23 mouse cellular contexts compared by ENCODE assay signal in the genomic region with DNA sequence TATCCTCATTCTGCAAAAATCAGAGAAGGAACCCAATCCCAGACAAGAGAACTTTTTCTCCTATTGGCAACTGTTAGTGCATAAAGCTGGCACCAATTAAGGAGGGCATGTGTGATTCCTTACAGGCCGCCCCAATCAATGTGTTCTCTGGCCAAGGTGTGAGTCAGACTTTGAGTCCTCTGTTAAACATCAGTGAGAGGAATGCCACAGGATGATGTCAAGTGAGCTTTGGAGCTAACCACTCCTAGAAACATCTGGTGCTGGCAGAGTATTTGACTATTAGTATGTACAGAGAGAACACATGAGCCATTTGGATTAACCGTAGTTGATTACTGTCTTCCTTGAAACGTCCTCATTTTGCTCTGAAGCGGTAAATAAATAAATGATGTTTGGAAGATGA. TPM values are rescaled to one million over a fixed set of nuclear protein-coding genes. Genes with fewer than 3 reads are reported as not detected.
DNase-seq lines count a peak whose midpoint lies in the region; ATAC-seq and TF ChIP-seq lines count a peak whose summit lies in the region.
"Had no signal": no experiment of that assay in that cellular context is flagged by ENCODE, and none has a peak within 500 bp of the region (broad histone marks: within the 10 kb centered on the region; RNA-seq: fewer than 3 reads in every experiment).

No protein-coding gene starts in this region.

- DNase-seq in gastrocnemius, adult 2 months, result no peak
- DNase-seq in gastrocnemius, postnatal 4 days (ENCODE audit: low spot score in 2 of 2), result no peak
- DNase-seq in 3T3-L1 (ENCODE audit: low read depth, low spot score), result peak; percentile 91
- no peak for DNase-seq in layer of hippocampus, postnatal 10 days (ENCODE audit: low spot score in 2 of 2)
- DNase-seq: B cell, adult 2 months; cerebellum, adult 18-20 months; cerebellum, postnatal 36 days; kidney, adult 9 months; kidney, postnatal 36 days; lung, adult 18-20 months; lung, postnatal 14 days; midbrain, embryonic 14.5 days; thymus, adult 18-20 months; thymus, postnatal 4 days had no signal

- no peak overlapping the region for H3K9ac ChIP-seq in intestine, embryonic 16.5 days (ENCODE audit: low read depth, low read length)
- H3K9ac ChIP-seq in intestine, embryonic 15.5 days, result no peak overlapping the region
- H3K9ac ChIP-seq in intestine, postnatal 0 days (ENCODE audit: low read depth, low read length), result no peak overlapping the region
- no peak overlapping the region for H3K9ac ChIP-seq in neural tube, embryonic 15.5 days (replicated peaks)
- H3K9ac ChIP-seq: heart, embryonic 15.5 days; limb, embryonic 12.5 days; neural tube, embryonic 13.5 days had no signal

- intact Hi-C loops in gastrocnemius, adult 2 months (cut with DNase I), result no loop called here

- H3K9me3 ChIP-seq in intestine, embryonic 16.5 days (ENCODE audit: control insufficient read depth, low read length), result no peaks in the 10 kb centered on the region
- H3K9me3 ChIP-seq in intestine, embryonic 15.5 days, result no peaks in the 10 kb centered on the region
- no peaks in the 10 kb centered on the region for H3K9me3 ChIP-seq in intestine, postnatal 0 days (ENCODE audit: control insufficient read depth)
- no peaks in the 10 kb centered on the region for H3K9me3 ChIP-seq in neural tube, embryonic 15.5 days (replicated peaks)
- H3K9me3 ChIP-seq: heart, embryonic 15.5 days; limb, embryonic 12.5 days; neural tube, embryonic 13.5 days had no signal

- no peaks in the 10 kb centered on the region for H3K27me3 ChIP-seq in intestine, embryonic 16.5 days (replicated peaks; ENCODE audit: control insufficient read depth, insufficient read depth, low read length)
- no peaks in the 10 kb centered on the region for H3K27me3 ChIP-seq in intestine, embryonic 15.5 days (replicated peaks)
- H3K27me3 ChIP-seq in intestine, postnatal 0 days (replicated peaks; ENCODE audit: control insufficient read depth, insufficient read depth, low read length), result no peaks in the 10 kb centered on the region
- no peaks in the 10 kb centered on the region for H3K27me3 ChIP-seq in neural tube, embryonic 15.5 days (replicated peaks)
- H3K27me3 ChIP-seq: heart, embryonic 15.5 days; limb, embryonic 12.5 days; neural tube, embryonic 13.5 days had no signal

- peak; percentile 60 for ATAC-seq in intestine, embryonic 16.5 days
- no peak; the same call in 1 of the 2 replicates for ATAC-seq in intestine, embryonic 15.5 days
- ATAC-seq in intestine, postnatal 0 days, result peak; percentile 88
- ATAC-seq in neural tube, embryonic 15.5 days (ENCODE audit: low FRiP score), result no peak
- ATAC-seq: forebrain, embryonic 16.5 days had no signal

- H3K4me3 ChIP-seq in gastrocnemius, adult 2 months, result no peak overlapping the region
- H3K4me3 ChIP-seq in intestine, embryonic 16.5 days (ENCODE audit: low read length), result no peak overlapping the region
- H3K4me3 ChIP-seq in intestine, embryonic 15.5 days (replicated peaks), result no peak overlapping the region
- H3K4me3 ChIP-seq in intestine, postnatal 0 days (ENCODE audit: low read depth, low read length), result no peak overlapping the region
- no peak overlapping the region for H3K4me3 ChIP-seq in neural tube, embryonic 15.5 days (replicated peaks)
- H3K4me3 ChIP-seq: erythroblast, embryonic 14.5 days; heart, embryonic 15.5 days; limb, embryonic 12.5 days; neural tube, embryonic 13.5 days had no signal

- H3K4me2 ChIP-seq in intestine, embryonic 16.5 days (ENCODE audit: low read depth, low read length), result no peak overlapping the region
- no peak overlapping the region for H3K4me2 ChIP-seq in intestine, embryonic 15.5 days (replicated peaks)
- H3K4me2 ChIP-seq in intestine, postnatal 0 days (replicated peaks; ENCODE audit: low read depth), result no peak overlapping the region
- H3K4me2 ChIP-seq in neural tube, embryonic 15.5 days, result no peak overlapping the region
- H3K4me2 ChIP-seq: heart, embryonic 15.5 days; limb, embryonic 12.5 days; neural tube, embryonic 13.5 days had no signal

- WGBS in intestine, embryonic 16.5 days, result 71% methylated on average over 4 of the region's 4 CpGs
- 75% methylated on average over 4 of the region's 4 CpGs for WGBS in intestine, embryonic 15.5 days
- WGBS in intestine, postnatal 0 days, result 61% methylated on average over 4 of the region's 4 CpGs
- WGBS in neural tube, embryonic 15.5 days, result 90% methylated on average over 4 of the region's 4 CpGs

- no peak for TF ChIP-seq CTCF in gastrocnemius, adult 2 months (IDR thresholded peaks at IDR 0.05)
- TF ChIP-seq CTCF in intestine, postnatal 0 days (IDR thresholded peaks at IDR 0.05; ENCODE audit: low read depth), result no peak

- peak overlapping the region; percentile 28; the same call in 1 of the 2 replicates for H3K27ac ChIP-seq in gastrocnemius, adult 2 months
- no peak overlapping the region for H3K27ac ChIP-seq in intestine, embryonic 16.5 days (ENCODE audit: low read length)
- no peak overlapping the region for H3K27ac ChIP-seq in intestine, embryonic 15.5 days
- peak overlapping the region; percentile 71; the same call in 1 of the 2 replicates for H3K27ac ChIP-seq in intestine, postnatal 0 days (ENCODE audit: low read depth, low read length)
- H3K27ac ChIP-seq in neural tube, embryonic 15.5 days (replicated peaks), result no peak overlapping the region
- H3K27ac ChIP-seq: heart, embryonic 15.5 days; limb, embryonic 12.5 days; neural tube, embryonic 13.5 days had no signal

- H3K36me3 ChIP-seq in intestine, embryonic 16.5 days (ENCODE audit: control insufficient read depth, insufficient read depth, low read length), result no peaks in the 10 kb centered on the region
- H3K36me3 ChIP-seq in intestine, embryonic 15.5 days, result no peaks in the 10 kb centered on the region
- no peaks in the 10 kb centered on the region for H3K36me3 ChIP-seq in intestine, postnatal 0 days (ENCODE audit: control insufficient read depth, insufficient read depth)
- no peaks in the 10 kb centered on the region for H3K36me3 ChIP-seq in neural tube, embryonic 15.5 days
- H3K36me3 ChIP-seq: heart, embryonic 15.5 days; limb, embryonic 12.5 days; neural tube, embryonic 13.5 days had no signal

- peaks cover 3% of the 10 kb centered on the region; the same call in 1 of the 2 replicates for H3K4me1 ChIP-seq in intestine, embryonic 16.5 days (ENCODE audit: control insufficient read depth, insufficient read depth, low read length)
- H3K4me1 ChIP-seq in intestine, embryonic 15.5 days (replicated peaks), result no peaks in the 10 kb centered on the region
- H3K4me1 ChIP-seq in intestine, postnatal 0 days (replicated peaks; ENCODE audit: control insufficient read depth, insufficient read depth, low read length), result no peaks in the 10 kb centered on the region
- no peaks in the 10 kb centered on the region for H3K4me1 ChIP-seq in neural tube, embryonic 15.5 days
- H3K4me1 ChIP-seq: heart, embryonic 15.5 days; limb, embryonic 12.5 days; neural tube, embryonic 13.5 days had no signal

RNA-seq across cellular contexts. Expression of gene Rap2c, which starts 40.9 kb away (rescaled TPM):
- 10 to 100 TPM; 21.8 to 23.3 TPM for total RNA-seq in gastrocnemius, adult 2 months (2021)
- 10 to 100 TPM; 47.7 to 55.4 TPM for total RNA-seq in gastrocnemius, postnatal 4 days (2021)
- 15.5 and 17.3 TPM in 2 replicates for polyA plus RNA-seq in intestine, embryonic 16.5 days (2015; fragmentation: Nextera tagmentation; extraction: Ambion mirVana)
- 17.3 and 20.7 TPM in 2 replicates for polyA plus RNA-seq in intestine, embryonic 15.5 days (2015; fragmentation: Nextera tagmentation; extraction: Ambion mirVana)
- polyA plus RNA-seq in intestine, postnatal 0 days (2015; fragmentation: Nextera tagmentation; extraction: Ambion mirVana), result 18.4 and 20.4 TPM in 2 replicates
- total RNA-seq in layer of hippocampus, postnatal 10 days (2021), result 10 to 100 TPM; 29.3 to 32.1 TPM
- polyA plus RNA-seq in neural tube, embryonic 15.5 days (2015; fragmentation: Nextera tagmentation; extraction: Ambion mirVana), result 11.0 and 12.7 TPM in 2 replicates

Comparison
In these comparisons a context has a peak if more than half of its experiments do, and no peak if none do; other contexts are left out.
1. H3K27ac ChIP-seq: peak in gastrocnemius, adult 2 months (single experiment) and intestine, postnatal 0 days (single experiment); none in intestine, embryonic 16.5 days (single experiment), intestine, embryonic 15.5 days (single experiment) and neural tube, embryonic 15.5 days (single experiment).
2. ATAC-seq: peak in intestine, embryonic 16.5 days (single experiment) and intestine, postnatal 0 days (single experiment); none in intestine, embryonic 15.5 days (single experiment) and neural tube, embryonic 15.5 days (single experiment).